In genomic region chr9:64590634-64591041, GRCm38 (mm10) we compare ENCODE assay signal across 8 mouse cellular contexts.
DNase-seq lines count a peak whose midpoint lies in the region; ATAC-seq lines count a peak whose summit lies in the region.

No protein-coding gene starts in this region.

- H3K27me3 ChIP-seq in midbrain, embryonic 14.5 days (ENCODE audit: control insufficient read depth, insufficient read depth, low read length): no peaks in the 10 kb centered on the region; the same call in 1 of the 2 replicates

- H3K9ac ChIP-seq in midbrain, embryonic 14.5 days (replicated peaks; ENCODE audit: low read length): no peak overlapping the region

- no peaks in the 10 kb centered on the region for H3K36me3 ChIP-seq in midbrain, embryonic 14.5 days (ENCODE audit: control insufficient read depth, insufficient read depth, low read length)

- ATAC-seq in erythroid progenitor cell, adult 5-6 weeks (replicated peaks; ENCODE audit: low FRiP score, poor library complexity, severe bottlenecking): peak; percentile 90
- ATAC-seq in midbrain, embryonic 14.5 days (ENCODE audit: low FRiP score, low TSS enrichment): no peak

- H3K4me1 ChIP-seq in midbrain, embryonic 14.5 days (ENCODE audit: control insufficient read depth, insufficient read depth, low read length): peaks cover 15% of the 10 kb centered on the region; the same call in 1 of the 2 replicates

- peak; percentile 18 to 19 for DNase-seq in frontal cortex, postnatal 36 days (ENCODE audit: low spot score in 2 of 2)
- no peak for DNase-seq in frontal cortex, postnatal 25 days (ENCODE audit: low spot score in 2 of 2)
- peak; percentile 21 for DNase-seq in adipocyte (ENCODE audit: low spot score)
- DNase-seq in layer of hippocampus, postnatal 10 days (ENCODE audit: low spot score in 2 of 2): peak; percentile 51 to 62
- DNase-seq in midbrain, embryonic 14.5 days: peak; percentile 42
- no peak for DNase-seq in embryo, embryonic 10.5 days (ENCODE audit: low spot score)
- DNase-seq in kidney, postnatal 10 days: no peak

- no peak overlapping the region for H3K4me3 ChIP-seq in midbrain, embryonic 14.5 days (replicated peaks; ENCODE audit: low read depth, low read length)

- 54% methylated on average over 5 of the region's 5 CpGs for WGBS in midbrain, embryonic 14.5 days

- H3K9me3 ChIP-seq in midbrain, embryonic 14.5 days (ENCODE audit: control insufficient read depth, low read length): no peaks in the 10 kb centered on the region

- no peak overlapping the region for H3K4me2 ChIP-seq in midbrain, embryonic 14.5 days (ENCODE audit: low read length)

- 0 out of 2 replicates have a peak overlapping the region, but pooled peaks have one; percentile 3 for H3K27ac ChIP-seq in midbrain, embryonic 14.5 days (replicated peaks; ENCODE audit: low read depth, low read length)

Comparison
In these comparisons a context has a peak if more than half of its experiments do, and no peak if none do; other contexts are left out.
1. DNase-seq: peak in frontal cortex, postnatal 36 days (2 of 2), adipocyte (single experiment), layer of hippocampus, postnatal 10 days (2 of 2) and midbrain, embryonic 14.5 days (single experiment); none in frontal cortex, postnatal 25 days (0 of 2), embryo, embryonic 10.5 days (single experiment) and kidney, postnatal 10 days (single experiment).